Mouse (Mus musculus): Measurements from ENCODE around the gene Rhbdf1. TPM values are rescaled to one million over a fixed set of nuclear protein-coding genes. Genes with fewer than 3 reads are reported as not detected.
"Not testable (repeated sequence)": the region's sequence is repeated elsewhere in the genome, so short reads cannot be mapped to it uniquely, and the experiment has no call there.

Rhbdf1 gene
- polyA plus RNA-seq, 1 experiment, result 39.7 TPM

DNA sequence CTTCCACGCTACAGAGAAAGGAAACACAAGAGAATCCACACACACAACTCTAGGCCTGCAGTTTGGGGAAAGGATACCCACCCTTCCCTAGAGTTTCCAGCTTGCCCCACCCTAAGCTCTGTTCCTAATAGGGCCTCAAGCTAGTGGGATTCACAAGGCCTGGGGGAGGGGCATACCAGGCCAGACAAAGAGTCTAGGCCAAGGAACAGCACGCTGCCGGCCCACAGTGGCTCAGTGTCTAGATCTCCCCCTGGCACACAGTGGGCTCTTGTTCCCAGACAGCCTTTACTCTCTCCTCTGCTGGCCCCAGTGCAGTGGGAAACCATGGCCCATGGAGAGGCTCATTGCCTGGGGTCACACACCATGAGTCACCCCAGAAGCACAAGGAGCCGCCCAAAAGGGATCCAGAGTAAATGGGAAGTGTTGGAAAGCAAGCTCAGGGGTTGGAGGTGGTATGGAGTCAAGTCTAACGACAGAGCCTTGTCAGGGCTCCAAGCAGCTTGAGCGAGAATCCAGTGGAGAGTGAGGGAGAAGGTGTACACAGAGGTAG, 3.5 kb downstream of the Rhbdf1 start:
- peak; percentile 55 for DNase-seq (ENCODE audit: low read depth)

DNA sequence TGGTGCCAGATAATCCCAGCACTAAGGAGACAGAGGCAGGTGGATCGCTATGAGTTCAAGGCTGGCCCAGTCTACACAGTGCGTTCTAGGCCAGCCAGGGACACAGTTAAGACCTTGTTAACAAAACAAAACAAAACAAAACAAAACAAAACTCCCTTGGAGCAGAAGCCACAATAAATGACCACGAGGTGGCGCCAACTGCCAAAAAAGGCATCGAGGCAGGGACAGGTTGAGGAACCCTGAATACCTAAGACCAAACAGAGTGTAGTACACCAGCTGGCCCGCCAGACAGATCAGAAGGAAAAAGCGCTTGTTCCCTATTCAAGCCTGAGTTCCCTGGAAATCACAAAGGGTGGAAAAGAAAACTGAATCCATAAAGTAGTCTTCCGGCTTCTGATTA, 5.2 kb downstream of the Rhbdf1 start:
- peak; percentile 90 for DNase-seq (ENCODE audit: low read depth)
- TF ChIP-seq POLR2A (IDR thresholded peaks at IDR 0.05; ENCODE audit: borderline replicate concordance, extremely low read depth, insufficient read depth, insufficient read length, poor library complexity, severe bottlenecking) (no peak), CTCF (IDR thresholded peaks at IDR 0.05; ENCODE audit: borderline replicate concordance, extremely low read depth, insufficient read depth, insufficient read length) (peak; percentile 88)

More for the DNA sequence above, 3.5 kb downstream of the Rhbdf1 start:
- TF ChIP-seq CTCF (IDR thresholded peaks at IDR 0.05; ENCODE audit: borderline replicate concordance, extremely low read depth, insufficient read depth, insufficient read length) (no peak), POLR2A (IDR thresholded peaks at IDR 0.05; ENCODE audit: borderline replicate concordance, extremely low read depth, insufficient read depth, insufficient read length, poor library complexity, severe bottlenecking) (no peak)

DNA sequence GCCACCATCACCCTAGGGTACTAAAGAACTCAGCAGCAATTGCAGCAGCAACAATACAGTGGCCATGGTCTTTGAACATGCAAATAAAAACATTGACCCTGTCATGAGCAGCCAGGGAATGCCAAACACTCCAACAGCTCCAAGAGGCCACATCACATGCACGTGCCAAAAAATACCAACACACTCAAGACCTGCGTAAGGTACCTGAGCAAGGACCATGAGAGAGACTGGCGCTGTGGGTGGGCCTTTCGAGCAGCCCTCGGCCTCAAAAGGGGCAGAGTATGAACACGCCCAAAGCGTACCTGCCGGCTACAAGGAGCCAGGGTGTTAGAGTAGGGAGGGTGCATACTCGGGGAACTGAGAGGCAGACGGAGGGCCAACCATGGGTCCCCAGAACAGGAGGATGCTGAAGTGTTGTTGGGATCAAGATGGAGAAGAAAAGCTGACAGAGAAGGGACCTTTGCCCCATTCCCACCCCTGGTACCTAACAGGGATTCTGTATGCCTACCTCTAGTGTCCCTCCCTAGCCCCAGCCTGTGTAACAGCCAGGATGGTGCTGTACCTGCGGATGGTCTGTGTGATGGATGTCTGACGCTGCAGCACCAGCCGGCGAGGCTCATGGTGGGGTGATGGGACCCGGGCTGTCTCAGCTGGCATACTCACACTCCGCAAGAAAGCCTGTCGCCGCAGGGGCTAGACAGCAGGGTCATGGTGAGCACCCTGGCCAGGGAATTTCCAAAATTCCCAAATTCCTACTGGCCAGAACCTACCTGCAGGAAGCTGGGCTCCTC, 6.5 kb downstream of the Rhbdf1 start:
- TF ChIP-seq CTCF (IDR thresholded peaks at IDR 0.05; ENCODE audit: borderline replicate concordance, extremely low read depth, insufficient read depth, insufficient read length) (no peak), POLR2A (IDR thresholded peaks at IDR 0.05; ENCODE audit: borderline replicate concordance, extremely low read depth, insufficient read depth, insufficient read length, poor library complexity, severe bottlenecking) (no peak)
- DNase-seq (ENCODE audit: low read depth), result no peak

DNA sequence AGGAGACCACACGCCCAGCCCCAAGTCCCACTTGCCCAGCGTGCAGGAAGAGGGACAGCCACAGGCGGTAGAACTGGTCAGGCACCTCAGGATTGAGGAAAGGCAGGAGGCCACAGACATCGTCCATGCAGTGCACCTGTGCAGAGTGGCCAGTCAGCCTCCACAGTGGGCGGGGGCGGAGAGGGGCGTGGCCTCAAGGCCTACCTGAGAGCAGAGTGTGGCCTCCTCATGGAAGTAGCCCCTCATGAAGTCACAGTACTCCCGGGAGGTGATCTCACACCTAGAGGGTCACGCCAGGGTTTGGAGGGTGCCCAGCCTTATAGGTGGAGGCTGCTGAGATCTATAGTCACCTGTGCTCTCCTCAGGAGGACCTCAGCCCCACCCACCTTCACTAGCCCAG, 11.5 kb downstream of the Rhbdf1 start:
- TF ChIP-seq CTCF (IDR thresholded peaks at IDR 0.05; ENCODE audit: borderline replicate concordance, extremely low read depth, insufficient read depth, insufficient read length) (no peak), POLR2A (IDR thresholded peaks at IDR 0.05; ENCODE audit: borderline replicate concordance, extremely low read depth, insufficient read depth, insufficient read length, poor library complexity, severe bottlenecking) (no peak)
- no peak for DNase-seq (ENCODE audit: low read depth)

GRCm38 (mm10) chr11:32205058-32205873, 16.8 kb downstream of the Rhbdf1 start, which contains the start of gene Snrnp25:
Gene Snrnp25, plus strand, starts transcription at chr11:32205415.
- DNase-seq (ENCODE audit: low read depth), result peak; percentile 99

DNA sequence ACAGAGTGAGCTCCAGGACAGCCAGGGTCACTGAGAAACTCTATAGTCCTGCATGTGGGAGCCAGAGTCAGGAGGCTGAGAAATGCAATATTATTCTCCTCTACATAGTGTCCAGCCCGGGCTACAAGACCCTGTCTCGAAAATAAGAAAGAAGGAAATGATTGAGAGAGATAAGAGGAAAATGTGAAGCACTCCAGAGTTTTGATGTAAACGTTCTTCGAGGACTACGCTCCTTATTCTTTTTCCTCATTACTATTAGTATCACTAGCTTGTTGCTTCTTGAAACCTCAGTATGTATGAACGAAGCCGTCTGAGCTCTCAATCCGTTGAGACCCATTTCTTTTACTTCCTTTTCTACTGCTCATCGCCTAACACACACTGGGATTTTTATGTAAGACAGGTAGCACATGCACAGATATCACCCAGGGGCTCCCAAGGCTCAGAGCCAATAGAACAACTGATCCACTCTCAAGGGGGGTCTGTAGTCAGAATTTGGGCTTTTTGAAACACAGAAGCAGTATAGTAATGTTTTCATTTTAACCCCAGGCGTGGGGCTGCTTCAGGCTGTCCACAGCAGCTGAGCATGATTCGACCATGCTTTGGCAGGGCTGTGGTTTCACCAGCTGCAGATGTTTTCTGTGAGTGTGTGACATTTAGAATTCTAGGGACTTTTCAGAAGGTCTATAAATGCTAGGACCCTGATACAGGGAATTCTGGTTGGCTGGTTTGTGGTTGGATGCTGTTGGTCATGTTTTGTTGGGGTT, 20.0 kb downstream of the Rhbdf1 start:
- TF ChIP-seq CTCF (IDR thresholded peaks at IDR 0.05; ENCODE audit: borderline replicate concordance, extremely low read depth, insufficient read depth, insufficient read length) (no peak), POLR2A (IDR thresholded peaks at IDR 0.05; ENCODE audit: borderline replicate concordance, extremely low read depth, insufficient read depth, insufficient read length, poor library complexity, severe bottlenecking) (no peak)
- no peak for DNase-seq (ENCODE audit: low read depth)

More at GRCm38 (mm10) chr11:32205058-32205873, 16.8 kb downstream of the Rhbdf1 start, which contains the start of gene Snrnp25:
- TF ChIP-seq POLR2A (IDR thresholded peaks at IDR 0.05; ENCODE audit: borderline replicate concordance, extremely low read depth, insufficient read depth, insufficient read length, poor library complexity, severe bottlenecking) (peak; percentile 30; the same call in 1 of the 2 replicates), CTCF (IDR thresholded peaks at IDR 0.05; ENCODE audit: borderline replicate concordance, extremely low read depth, insufficient read depth, insufficient read length) (peak; percentile 43; the same call in 1 of the 2 replicates)

GRCm38 (mm10) chr11:32200992-32201391, 21.1 kb downstream of the Rhbdf1 start:
- not testable (repeated sequence) for DNase-seq (ENCODE audit: low read depth)

- no peak for DNase-seq (ENCODE audit: low read depth)
Measured at GRCm38 (mm10) chr11:32200075-32200601, 22.0 kb downstream of the Rhbdf1 start, which contains the start of gene Il9r. Gene Il9r, minus strand, starts transcription at chr11:32200279.

GRCm38 (mm10) chr11:32199230-32199629, 22.9 kb downstream of the Rhbdf1 start:
- TF ChIP-seq POLR2A (IDR thresholded peaks at IDR 0.05; ENCODE audit: borderline replicate concordance, extremely low read depth, insufficient read depth, insufficient read length, poor library complexity, severe bottlenecking), result no peak
- no peak for TF ChIP-seq CTCF (IDR thresholded peaks at IDR 0.05; ENCODE audit: borderline replicate concordance, extremely low read depth, insufficient read depth, insufficient read length)
- no peak for DNase-seq (ENCODE audit: low read depth)

More at GRCm38 (mm10) chr11:32200075-32200601, 22.0 kb downstream of the Rhbdf1 start, which contains the start of gene Il9r:
- no peak for TF ChIP-seq CTCF (IDR thresholded peaks at IDR 0.05; ENCODE audit: borderline replicate concordance, extremely low read depth, insufficient read depth, insufficient read length)
- TF ChIP-seq POLR2A (IDR thresholded peaks at IDR 0.05; ENCODE audit: borderline replicate concordance, extremely low read depth, insufficient read depth, insufficient read length, poor library complexity, severe bottlenecking), result no peak

GRCm38 (mm10) chr11:32198256-32198955, 23.7 kb downstream of the Rhbdf1 start:
- DNase-seq (ENCODE audit: low read depth), result no peak
- TF ChIP-seq POLR2A (IDR thresholded peaks at IDR 0.05; ENCODE audit: borderline replicate concordance, extremely low read depth, insufficient read depth, insufficient read length, poor library complexity, severe bottlenecking), result no peak
- TF ChIP-seq CTCF (IDR thresholded peaks at IDR 0.05; ENCODE audit: borderline replicate concordance, extremely low read depth, insufficient read depth, insufficient read length), result no peak

All from brain, embryonic 14.5 days (tissue).